ENCODE assay signal across 13 mouse cellular contexts in genomic region chr2:127308660-127309059, GRCm38 (mm10). TPM values are rescaled to one million over a fixed set of nuclear protein-coding genes. Genes with fewer than 3 reads are reported as not detected.
DNase-seq lines count a peak whose midpoint lies in the region; ATAC-seq and TF ChIP-seq lines count a peak whose summit lies in the region.
"Had no signal": no experiment of that assay in that cellular context is flagged by ENCODE, and none has a peak within 500 bp of the region (broad histone marks: within the 10 kb centered on the region; RNA-seq: fewer than 3 reads in every experiment).

No protein-coding gene starts in this region.

- in situ Hi-C loops in Patski (cut with MboI; ENCODE audit: low pct_unique_long_range_greater_than_20kb): loop anchor here (5.0 kb wide), 1 partner anchor 34 kb away; no protein-coding TSS in a partner anchor

- WGBS in lung, postnatal 0 days: 92% methylated on average over 2 of the region's 2 CpGs

- CTCF ChIA-PET in Patski (lab: Charles Lee): interaction anchor here (0.6 to 3.2 kb wide), 3 partner anchors 13 to 33 kb away, joined by 3 to 15 read pairs (median 5); no protein-coding TSS in a partner anchor

- peak; percentile 58 for TF ChIP-seq CTCF in gastrocnemius, adult 2 months (IDR thresholded peaks at IDR 0.05)
- peak; percentile 69 for TF ChIP-seq CTCF in lung, postnatal 0 days (IDR thresholded peaks at IDR 0.05)
- peak; percentile 62 for TF ChIP-seq CTCF in Patski (IDR thresholded peaks at IDR 0.05)

- H3K4me1 ChIP-seq in lung, postnatal 0 days (ENCODE audit: insufficient read depth, low read depth, low read length): no peaks in the 10 kb centered on the region
- H3K4me1 ChIP-seq: embryonic facial prominence, embryonic 15.5 days had no signal

- DNase-seq in gastrocnemius, adult 2 months: no peak
- DNase-seq in gastrocnemius, postnatal 25 days: no peak
- DNase-seq in lung, postnatal 0 days (ENCODE audit: low spot score): peak; percentile 53
- DNase-seq in lung, adult 18-20 months: no peak
- DNase-seq in Patski (ENCODE audit: low read depth, low spot score): no peak
- no peak for DNase-seq in left cerebral cortex, postnatal 4 days
- DNase-seq in adrenal gland, postnatal 25 days: no peak
- DNase-seq: gastrocnemius, postnatal 36 days had no signal

- H3K27ac ChIP-seq in gastrocnemius, adult 2 months: no peak overlapping the region
- H3K27ac ChIP-seq in lung, postnatal 0 days (ENCODE audit: low read length): no peak overlapping the region
- H3K27ac ChIP-seq: embryonic facial prominence, embryonic 15.5 days had no signal

- no peak overlapping the region for H3K4me3 ChIP-seq in gastrocnemius, adult 2 months
- H3K4me3 ChIP-seq in lung, postnatal 0 days (ENCODE audit: low read depth, low read length): no peak overlapping the region
- H3K4me3 ChIP-seq: embryonic facial prominence, embryonic 15.5 days had no signal

- no peaks in the 10 kb centered on the region for H3K9me3 ChIP-seq in lung, postnatal 0 days (ENCODE audit: low read length)
- H3K9me3 ChIP-seq: embryonic facial prominence, embryonic 15.5 days had no signal

- H3K9ac ChIP-seq in lung, postnatal 0 days (replicated peaks; ENCODE audit: low read depth): no peak overlapping the region
- H3K9ac ChIP-seq: embryonic facial prominence, embryonic 15.5 days had no signal

- TF ChIP-seq EP300 in lung, postnatal 0 days (IDR thresholded peaks at IDR 0.05): no peak

- no peaks in the 10 kb centered on the region for H3K27me3 ChIP-seq in lung, postnatal 0 days (replicated peaks; ENCODE audit: insufficient read depth, low read length)
- H3K27me3 ChIP-seq in Patski: no peaks in the 10 kb centered on the region
- H3K27me3 ChIP-seq: embryonic facial prominence, embryonic 15.5 days had no signal

- intact Hi-C loops in gastrocnemius, adult 2 months (cut with DNase I): no loop called here
- intact Hi-C loops in left cerebral cortex, postnatal 4 days (cut with DNase I): no loop called here

- H3K36me3 ChIP-seq in lung, postnatal 0 days (ENCODE audit: insufficient read depth, low read length): no peaks in the 10 kb centered on the region
- H3K36me3 ChIP-seq: embryonic facial prominence, embryonic 15.5 days had no signal

- no peak overlapping the region for H3K4me2 ChIP-seq in lung, postnatal 0 days (replicated peaks; ENCODE audit: low read depth, low read length)
- H3K4me2 ChIP-seq: embryonic facial prominence, embryonic 15.5 days had no signal

- ATAC-seq in lung, postnatal 0 days: no peak
- ATAC-seq in Patski: no peak
- peak; percentile 71; the same call in 1 of the 2 replicates for ATAC-seq in megakaryocyte-erythroid progenitor cell, adult 5-6 weeks (replicated peaks; ENCODE audit: low FRiP score, low TSS enrichment, poor library complexity, severe bottlenecking)
- ATAC-seq: intestine, embryonic 16.5 days had no signal

- POLR2A ChIA-PET in Patski (lab: Charles Lee): interaction anchor here (1.1 kb wide), 1 partner anchor 27 kb away, joined by 3 read pairs; the partner anchor contains the start of gene Dusp2

RNA-seq across cellular contexts. Expression of gene Dusp2, which starts 27.3 kb away (rescaled TPM):
- total RNA-seq in gastrocnemius, adult 2 months (2021): 1 to 10 TPM in 1 of 2 experiments, under 1 TPM in 1; 0.59 to 1.2 TPM
- 1 to 10 TPM in 1 of 2 experiments, under 1 TPM in 1; 0.91 to 1.1 TPM for total RNA-seq in gastrocnemius, postnatal 25 days (2021)
- 3.6 and 4.3 TPM in 2 replicates for polyA plus RNA-seq in lung, postnatal 0 days (2015; fragmentation: Nextera tagmentation; extraction: Ambion mirVana)
- polyA plus RNA-seq in Patski (2021): 7.0 TPM
- 18.4 and 29.2 TPM in 2 replicates for total RNA-seq in megakaryocyte-erythroid progenitor cell, adult 5-6 weeks (2014; fragmentation: Nextera tagmentation)
- total RNA-seq in megakaryocyte-erythroid progenitor cell, adult 5-6 weeks (2017): 33.5 and 35.8 TPM in 2 replicates
- total RNA-seq in left cerebral cortex, postnatal 4 days (2021): 1 to 10 TPM; 8.5 to 8.9 TPM
- 0.49 TPM in 1 of 2 replicates, not detected in the other for total RNA-seq in adrenal gland, postnatal 25 days (2021)

RNA-seq across cellular contexts. Expression of gene Astl, which starts 29.8 kb away (rescaled TPM):
- total RNA-seq in gastrocnemius, adult 2 months (2021): under 1 TPM in 1 of 2 experiments, not detected in 1; 0.25 TPM
- total RNA-seq in gastrocnemius, postnatal 25 days (2021): not detected
- not detected in 2 replicates for polyA plus RNA-seq in lung, postnatal 0 days (2015; fragmentation: Nextera tagmentation; extraction: Ambion mirVana)
- polyA plus RNA-seq in Patski (2021): not detected
- 0.40 TPM in 1 of 2 replicates, not detected in the other for total RNA-seq in megakaryocyte-erythroid progenitor cell, adult 5-6 weeks (2014; fragmentation: Nextera tagmentation)
- not detected in 2 replicates for total RNA-seq in megakaryocyte-erythroid progenitor cell, adult 5-6 weeks (2017)
- not detected for total RNA-seq in left cerebral cortex, postnatal 4 days (2021)
- not detected in 2 replicates for total RNA-seq in adrenal gland, postnatal 25 days (2021)
- total RNA-seq: gastrocnemius, postnatal 36 days; left cerebral cortex, postnatal 36 days had no signal
- polyA plus RNA-seq: embryonic facial prominence, embryonic 15.5 days; intestine, embryonic 16.5 days; testis, adult 2 months had no signal

RNA-seq across cellular contexts. Expression of gene Stard7, which starts 38.6 kb away (rescaled TPM):
- 100 to 1,000 TPM in 1 of 2 experiments, 10 to 100 TPM in 1; 88.9 to 152 TPM for total RNA-seq in gastrocnemius, adult 2 months (2021)
- 100 to 1,000 TPM in 1 of 2 experiments, 10 to 100 TPM in 1; 95.4 to 105 TPM for total RNA-seq in gastrocnemius, postnatal 25 days (2021)
- 34.2 and 37.9 TPM in 2 replicates for polyA plus RNA-seq in lung, postnatal 0 days (2015; fragmentation: Nextera tagmentation; extraction: Ambion mirVana)
- 85.1 TPM for polyA plus RNA-seq in Patski (2021)
- 97.7 and 109 TPM in 2 replicates for total RNA-seq in megakaryocyte-erythroid progenitor cell, adult 5-6 weeks (2014; fragmentation: Nextera tagmentation)
- 130 and 141 TPM in 2 replicates for total RNA-seq in megakaryocyte-erythroid progenitor cell, adult 5-6 weeks (2017)
- total RNA-seq in left cerebral cortex, postnatal 4 days (2021): 100 to 1,000 TPM; 147 to 164 TPM
- 110 and 117 TPM in 2 replicates for total RNA-seq in adrenal gland, postnatal 25 days (2021)

RNA-seq across cellular contexts. Expression of gene Adra2b, which starts 54.3 kb away (rescaled TPM):
- total RNA-seq in gastrocnemius, adult 2 months (2021): under 1 TPM; 0.39 to 0.69 TPM
- total RNA-seq in gastrocnemius, postnatal 25 days (2021): under 1 TPM; 0.64 to 0.67 TPM
- 0.10 and 0.30 TPM in 2 replicates for polyA plus RNA-seq in lung, postnatal 0 days (2015; fragmentation: Nextera tagmentation; extraction: Ambion mirVana)
- not detected for polyA plus RNA-seq in Patski (2021)
- not detected in 2 replicates for total RNA-seq in megakaryocyte-erythroid progenitor cell, adult 5-6 weeks (2014; fragmentation: Nextera tagmentation)
- total RNA-seq in megakaryocyte-erythroid progenitor cell, adult 5-6 weeks (2017): not detected in 2 replicates
- under 1 TPM; 0.12 to 0.28 TPM for total RNA-seq in left cerebral cortex, postnatal 4 days (2021)
- 1.4 and 2.0 TPM in 2 replicates for total RNA-seq in adrenal gland, postnatal 25 days (2021)
